Mouse (Mus musculus): ENCODE measurements around the gene Inpp5e. TPM values are rescaled to one million over a fixed set of nuclear protein-coding genes. Genes with fewer than 3 reads are reported as not detected.
"Not testable (repeated sequence)": the region's sequence is repeated elsewhere in the genome, so short reads cannot be mapped to it uniquely, and the experiment has no call there.

Inpp5e gene
- total RNA-seq, 2 experiments from 2014 or later: 22.0 to 22.6 TPM

DNA sequence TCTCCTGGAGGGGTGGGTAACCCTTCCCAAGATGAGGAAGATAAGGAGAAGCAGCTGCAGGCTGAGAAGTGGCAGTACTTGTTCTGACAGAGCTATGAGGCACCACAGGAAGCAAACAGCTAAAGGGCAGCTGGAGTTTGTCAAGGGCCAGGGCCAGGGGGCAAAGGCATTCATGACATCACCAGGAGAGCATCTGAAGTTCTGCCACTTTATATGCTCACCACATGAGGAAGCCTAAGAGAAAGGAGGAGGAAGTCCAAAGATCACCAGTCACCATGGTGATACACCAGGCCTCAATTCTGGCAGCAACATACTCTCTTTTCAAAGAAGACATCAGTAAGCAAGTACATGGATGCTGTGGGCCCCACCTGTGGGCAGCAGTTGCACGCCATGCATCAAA, 14.1 kb upstream of the Inpp5e start:
- DNase-seq (ENCODE audit: low spot score in 2 of 2): no peak

DNA sequence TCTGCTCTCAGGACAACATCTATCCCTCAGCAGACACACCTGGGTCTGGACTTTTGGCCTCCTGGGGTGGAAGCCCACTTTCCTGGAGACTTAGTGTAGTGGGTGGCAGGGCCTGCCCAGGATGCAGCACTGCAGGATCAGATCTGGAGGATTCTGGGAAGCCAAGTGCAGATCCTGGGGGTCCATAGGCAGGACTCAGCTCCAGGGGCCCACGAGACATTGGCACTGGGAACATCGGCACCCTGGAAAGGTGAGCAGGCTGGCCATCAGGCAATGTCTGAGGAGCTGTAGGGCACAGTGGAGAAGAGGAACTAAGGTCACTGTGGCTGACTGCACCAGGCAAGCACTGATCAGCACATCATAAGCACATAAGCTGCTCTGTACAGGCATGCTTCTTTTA, 13.0 kb upstream of the Inpp5e start:
- no peak for DNase-seq (ENCODE audit: low spot score in 2 of 2)

GRCm38 (mm10) chr2:26418120-26418519, 9.1 kb upstream of the Inpp5e start:
- no peak for DNase-seq (ENCODE audit: low spot score in 2 of 2)

DNA sequence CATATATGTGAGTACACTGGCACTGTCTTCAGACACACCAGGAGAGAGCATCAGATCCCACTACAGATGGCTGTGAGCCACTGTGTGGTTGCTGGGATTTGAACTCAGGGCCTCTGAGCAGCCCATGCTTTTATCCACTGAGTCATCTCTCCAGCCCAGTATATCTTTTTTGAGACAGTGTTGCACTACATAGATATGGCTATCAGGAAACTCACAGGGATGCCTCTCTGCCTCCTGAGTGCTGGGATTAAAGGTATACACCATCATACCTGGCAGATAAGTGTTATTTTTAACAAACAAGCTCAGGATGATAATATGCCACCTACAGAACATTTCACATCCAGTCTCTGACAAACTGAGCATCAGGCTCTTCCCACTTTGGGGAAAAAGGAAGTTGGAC, 8.1 kb upstream of the Inpp5e start:
- DNase-seq (ENCODE audit: low spot score in 2 of 2): no peak

DNA sequence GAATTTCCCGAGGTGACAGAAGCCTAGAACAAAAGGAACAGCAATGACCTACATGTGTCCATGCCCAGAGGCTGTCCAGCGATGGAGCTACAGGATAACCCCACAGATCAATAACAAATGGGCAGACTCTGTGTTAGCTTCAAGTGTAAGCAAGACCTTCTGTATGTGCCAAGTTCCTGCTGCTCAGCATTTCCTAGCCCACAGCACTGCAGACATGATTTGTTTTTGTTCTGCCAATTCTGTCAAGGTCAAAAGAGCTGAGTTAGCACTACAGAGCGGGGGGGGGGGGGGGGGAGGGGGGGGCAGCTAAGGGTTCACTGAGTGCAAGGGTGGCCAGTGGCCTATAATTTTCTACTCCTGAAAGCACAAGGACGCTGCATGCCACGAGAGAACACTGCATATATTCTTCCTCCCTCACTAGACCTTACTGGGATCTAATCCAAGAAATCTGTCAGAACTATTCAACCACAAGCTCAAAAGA, 2.0 kb upstream of the Inpp5e start:
- DNase-seq (ENCODE audit: low spot score in 2 of 2): no peak

- no peak for DNase-seq (ENCODE audit: low spot score in 2 of 2)
Measured at GRCm38 (mm10) chr2:26410091-26410490, 1.1 kb upstream of the Inpp5e start.

- DNase-seq (ENCODE audit: low spot score in 2 of 2): no peak
Measured at GRCm38 (mm10) chr2:26409362-26409761, 359 bp upstream of the Inpp5e start.

GRCm38 (mm10) chr2:26403306-26403705, 5.7 kb downstream of the Inpp5e start:
- DNase-seq (ENCODE audit: low spot score in 2 of 2): no peak

DNA sequence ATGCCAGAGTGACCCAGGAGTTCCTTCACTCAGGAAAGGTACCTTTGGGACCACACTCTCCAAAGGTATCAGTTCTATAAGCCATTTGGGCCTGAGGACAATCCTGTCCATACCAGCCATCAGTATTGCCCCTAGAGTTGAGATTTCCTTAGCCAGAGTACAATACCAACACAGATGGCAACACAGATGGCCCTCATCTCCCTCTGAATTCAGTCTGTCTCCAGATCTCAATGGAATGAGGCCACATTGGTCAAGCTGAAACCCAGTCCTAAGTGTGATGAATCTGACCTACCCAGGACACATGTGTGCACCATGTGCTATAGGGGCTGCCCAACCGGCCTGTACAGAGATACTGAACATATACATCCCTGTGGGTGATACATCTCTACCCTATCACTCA, 6.7 kb downstream of the Inpp5e start:
- no peak for DNase-seq (ENCODE audit: low spot score in 2 of 2)

- no peak for DNase-seq (ENCODE audit: low spot score in 2 of 2)
Measured at GRCm38 (mm10) chr2:26401023-26401422, 8.0 kb downstream of the Inpp5e start.

GRCm38 (mm10) chr2:26400296-26400695, 8.7 kb downstream of the Inpp5e start:
- no peak for DNase-seq (ENCODE audit: low spot score in 2 of 2)

GRCm38 (mm10) chr2:26399647-26400046, 9.4 kb downstream of the Inpp5e start:
- no peak for DNase-seq (ENCODE audit: low spot score in 2 of 2)

- DNase-seq (ENCODE audit: low spot score in 2 of 2): no peak
Measured at GRCm38 (mm10) chr2:26398978-26399377, 10.0 kb downstream of the Inpp5e start.

DNA sequence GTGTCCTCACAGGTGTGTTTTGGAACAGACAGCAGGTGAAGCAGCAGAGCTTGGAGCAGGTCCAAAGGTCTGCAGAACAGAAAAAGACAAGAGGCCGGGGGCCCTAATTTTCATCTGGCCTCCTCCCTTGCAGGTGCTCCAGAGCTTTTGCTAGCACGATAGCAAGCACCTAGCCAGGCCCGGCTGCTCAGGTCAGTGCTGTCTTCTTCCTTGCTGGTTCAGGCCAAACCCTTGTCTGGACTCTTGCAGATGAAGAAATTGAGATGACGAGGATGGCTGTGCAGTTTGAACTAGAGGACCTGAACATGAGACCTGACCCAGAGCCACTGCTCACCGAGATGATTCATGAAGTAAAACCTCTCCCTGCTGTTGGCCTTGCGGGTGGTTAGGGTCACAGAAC, 17.4 kb downstream of the Inpp5e start:
- DNase-seq (ENCODE audit: low spot score in 2 of 2): no peak

DNA sequence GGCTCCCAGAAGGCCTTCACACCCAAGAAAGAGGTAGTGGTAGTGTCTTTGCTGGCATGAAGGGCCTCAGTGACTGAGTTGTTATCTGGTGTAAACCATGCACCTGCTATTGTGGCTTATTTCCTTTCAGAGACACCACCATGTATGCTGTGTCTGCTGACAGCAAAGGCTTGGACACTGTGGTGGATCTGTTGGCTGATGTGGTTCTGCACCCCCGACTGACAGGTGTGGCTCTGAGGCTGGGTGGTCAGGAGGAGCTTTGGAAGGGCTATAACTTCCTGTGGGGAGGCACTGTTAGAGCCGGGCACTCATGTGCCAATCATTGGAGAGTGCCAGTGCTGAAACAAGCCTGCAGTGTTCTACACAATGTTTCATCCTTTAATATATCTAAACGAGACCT, 18.0 kb downstream of the Inpp5e start:
- no peak for DNase-seq (ENCODE audit: low spot score in 2 of 2)

GRCm38 (mm10) chr2:26389154-26389690, 19.8 kb downstream of the Inpp5e start, which contains the start of the genes Entr1 and Pmpca:
Gene Entr1 (minus strand): TSS chr2:26389316.
Gene Pmpca (plus strand): TSS chr2:26389339.
- peak; percentile 77 to 86 for DNase-seq (ENCODE audit: low spot score in 2 of 2)

DNA sequence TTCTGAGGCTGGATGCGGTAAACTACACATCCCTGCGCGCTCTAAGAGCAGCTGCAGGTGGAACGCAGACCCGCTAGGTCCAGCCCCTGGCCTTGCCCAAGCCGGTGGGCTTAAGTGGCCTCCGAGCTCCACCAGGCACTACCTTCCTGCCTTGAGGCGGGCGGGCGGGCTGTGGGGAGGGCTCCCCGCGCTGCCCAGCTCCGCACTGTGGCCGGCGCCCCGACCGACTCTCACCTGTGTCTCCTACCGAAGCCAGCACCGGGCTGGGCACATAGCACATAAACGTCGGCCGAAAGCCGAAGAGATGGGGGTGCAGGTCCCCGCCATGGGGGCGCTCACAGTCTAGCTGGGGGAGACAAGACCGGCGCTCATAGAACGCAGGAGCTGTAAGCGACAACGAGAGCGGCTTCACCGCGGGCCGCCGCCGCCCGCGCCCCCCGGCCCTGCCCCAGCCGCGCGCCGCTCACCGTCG, 20.3 kb downstream of the Inpp5e start:
- DNase-seq (ENCODE audit: low spot score in 2 of 2): no peak

GRCm38 (mm10) chr2:26387713-26388112, 21.3 kb downstream of the Inpp5e start:
- DNase-seq (ENCODE audit: low spot score in 2 of 2): no peak

DNA sequence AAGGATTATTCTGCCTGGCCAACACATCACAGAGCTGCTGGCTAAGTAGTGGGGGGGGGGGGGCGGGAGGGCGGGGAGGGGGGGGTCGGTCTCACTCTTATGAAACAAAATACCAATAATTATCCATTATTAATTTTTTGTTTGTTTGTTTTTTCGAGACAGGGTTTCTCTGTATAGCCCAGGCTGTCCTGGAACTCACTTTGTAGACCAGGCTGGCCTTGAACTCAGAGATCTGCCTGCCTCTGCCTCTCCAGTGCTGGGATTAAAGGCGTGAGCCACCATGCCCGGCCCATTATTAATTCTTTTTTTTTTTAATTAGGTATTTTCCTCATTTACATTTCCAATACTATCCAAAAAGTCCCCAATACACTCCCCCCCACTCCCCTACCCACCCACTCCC, 28.1 kb downstream of the Inpp5e start:
- DNase-seq (ENCODE audit: low spot score in 2 of 2): not testable (repeated sequence)

DNA sequence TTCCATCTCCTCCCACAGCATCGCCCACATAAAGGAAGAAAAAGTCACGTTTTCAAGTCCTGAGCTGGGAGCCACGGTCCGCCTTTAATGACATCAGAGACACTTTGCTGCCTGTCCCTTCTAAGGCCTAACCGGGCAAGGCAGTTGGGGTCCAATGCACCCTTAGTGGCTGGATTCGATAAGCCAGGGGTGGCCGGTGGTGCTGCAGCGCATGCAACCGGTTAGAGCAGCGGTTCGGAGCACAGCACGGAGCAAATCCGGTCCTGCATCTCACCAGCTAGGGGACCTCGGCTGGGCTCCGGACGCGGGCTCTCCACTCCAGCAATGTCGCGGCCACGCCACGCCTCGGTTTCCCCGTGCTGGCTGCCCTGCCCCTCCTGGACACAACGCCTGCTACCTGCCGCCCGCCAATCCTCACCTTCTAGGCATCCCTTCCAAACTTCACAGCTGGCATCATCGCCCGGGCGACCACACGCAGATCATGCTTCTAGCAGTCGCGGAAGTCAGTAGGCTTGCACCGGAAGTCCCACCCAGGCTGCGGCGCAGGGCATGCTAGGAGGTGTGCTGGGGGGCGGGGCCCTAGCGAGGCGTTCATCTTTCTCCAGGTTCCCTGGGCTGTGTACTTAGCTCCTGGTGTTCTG, 28.8 kb downstream of the Inpp5e start, which contains the start of gene Snapc4:
Snapc4 (minus strand) TSS at position 523 of the 641 bp plus-strand sequence.
- DNase-seq (ENCODE audit: low spot score in 2 of 2): peak; percentile 66 to 87

- no peak for DNase-seq (ENCODE audit: low spot score in 2 of 2)
Measured at GRCm38 (mm10) chr2:26372396-26372795, 36.6 kb downstream of the Inpp5e start.

DNA sequence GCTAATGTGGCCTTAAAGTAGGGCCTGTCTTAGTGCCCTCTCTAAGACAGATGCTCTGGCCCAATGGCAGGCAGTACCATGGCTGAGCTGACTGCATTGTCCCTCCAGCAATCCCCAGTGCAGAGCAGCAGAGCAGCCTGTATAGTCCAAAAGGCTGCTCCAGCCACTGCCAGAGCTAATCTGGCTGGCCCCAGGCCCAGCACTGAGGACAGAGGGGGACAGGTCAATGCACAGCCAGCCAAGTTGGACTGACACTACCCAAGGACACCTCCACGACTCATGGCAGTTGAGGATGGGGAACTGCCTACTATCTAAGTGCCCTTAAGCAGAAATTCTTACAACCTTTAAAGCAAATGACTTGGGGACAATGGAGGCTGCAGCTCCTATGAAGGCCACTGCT, 40.4 kb downstream of the Inpp5e start:
- no peak for DNase-seq (ENCODE audit: low spot score in 2 of 2)

GRCm38 (mm10) chr2:26367911-26368310, 41.1 kb downstream of the Inpp5e start:
- no peak for DNase-seq (ENCODE audit: low spot score in 2 of 2)
